Mouse (Mus musculus): ENCODE measurements around the gene Cacna2d2. TPM values are rescaled to one million over a fixed set of nuclear protein-coding genes. Genes with fewer than 3 reads are reported as not detected.
A peak's percentile ranks its signal among the peaks of the same experiment; 100 is the strongest.

Gene Cacna2d2
- polyA plus RNA-seq, 1 experiment, result not detected

DNA sequence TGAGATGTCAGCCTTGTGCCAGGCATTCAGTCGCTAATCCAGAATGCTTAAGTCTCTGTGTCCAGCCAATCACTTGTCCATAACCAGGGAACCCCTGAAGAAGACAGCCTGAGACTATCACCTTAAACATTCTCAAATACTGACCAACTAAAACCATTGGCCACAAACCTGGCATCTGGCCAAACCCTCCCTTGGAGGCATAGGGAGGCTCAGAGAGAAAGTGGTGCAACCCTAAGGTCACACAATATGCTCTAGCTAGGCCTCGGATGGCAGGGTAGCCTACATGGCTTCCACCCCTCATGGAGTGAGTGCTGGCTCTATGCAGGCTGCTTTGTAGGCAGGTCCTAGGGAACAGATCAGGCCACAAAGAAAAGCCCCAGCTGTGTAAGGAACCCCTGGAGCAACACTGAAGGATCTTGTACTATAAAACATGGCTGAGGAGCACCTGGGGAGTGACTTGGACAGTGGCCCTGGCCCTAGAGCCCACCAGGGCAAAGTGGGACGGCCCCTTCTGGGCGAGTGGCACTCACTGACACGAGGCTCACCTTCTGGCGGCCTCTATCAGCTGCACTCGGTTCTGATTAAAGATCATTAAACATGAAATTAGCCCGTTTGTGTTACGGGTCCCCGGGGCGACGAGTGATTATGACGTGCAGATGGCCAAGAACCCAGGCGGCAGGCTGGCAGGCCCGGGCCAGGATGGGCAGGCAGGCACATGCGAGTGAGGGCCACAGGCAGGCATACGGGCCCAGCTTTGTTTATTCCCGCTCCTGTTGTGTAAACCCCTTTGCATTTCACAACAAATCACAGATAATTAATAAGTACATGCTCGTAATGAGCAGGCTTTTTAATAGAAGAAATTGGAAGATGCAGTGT lies 105.5 kb downstream of the Cacna2d2 start:
- TF ChIP-seq POLR2A (IDR thresholded peaks at IDR 0.05; ENCODE audit: borderline replicate concordance, low read depth, low read length) (no peak), CTCF (IDR thresholded peaks at IDR 0.05; ENCODE audit: low read depth, low read length) (no peak)
- H3K27ac ChIP-seq (ENCODE audit: insufficient read depth, low read depth, low read length), result no peak overlapping the region
- H3K4me3 ChIP-seq (ENCODE audit: insufficient read depth, low read length), result no peak overlapping the region
- H3K4me1 ChIP-seq (ENCODE audit: control insufficient read depth, insufficient read depth, low read length), result no peaks in the 10 kb centered on the region

DNA sequence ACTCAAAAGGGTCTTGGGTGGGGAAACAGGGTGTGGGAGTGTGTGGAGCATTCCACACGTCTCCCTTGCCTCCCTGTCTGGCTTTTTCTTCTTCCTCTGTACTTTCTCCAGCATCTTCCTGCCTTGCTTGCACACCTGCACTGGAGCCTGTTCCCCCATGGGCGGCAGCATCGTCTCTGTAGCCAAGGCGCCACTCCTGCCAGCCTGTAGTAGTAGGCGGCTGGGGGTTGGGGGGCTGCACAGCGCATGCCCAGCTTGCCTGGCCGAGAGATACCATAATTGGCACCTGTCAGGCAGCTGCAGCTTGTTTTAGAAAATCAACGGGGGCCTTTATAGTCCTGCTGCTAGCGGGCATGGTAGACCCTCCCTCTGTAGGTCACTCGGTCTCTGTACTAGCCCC lies 108.9 kb downstream of the Cacna2d2 start:
- no peak overlapping the region for H3K27ac ChIP-seq (ENCODE audit: insufficient read depth, low read depth, low read length)
- no peak overlapping the region for H3K4me3 ChIP-seq (ENCODE audit: insufficient read depth, low read length)
- no peaks in the 10 kb centered on the region for H3K4me1 ChIP-seq (ENCODE audit: control insufficient read depth, insufficient read depth, low read length)
- TF ChIP-seq CTCF (IDR thresholded peaks at IDR 0.05; ENCODE audit: low read depth, low read length) (no peak), POLR2A (IDR thresholded peaks at IDR 0.05; ENCODE audit: borderline replicate concordance, low read depth, low read length) (no peak)

DNA sequence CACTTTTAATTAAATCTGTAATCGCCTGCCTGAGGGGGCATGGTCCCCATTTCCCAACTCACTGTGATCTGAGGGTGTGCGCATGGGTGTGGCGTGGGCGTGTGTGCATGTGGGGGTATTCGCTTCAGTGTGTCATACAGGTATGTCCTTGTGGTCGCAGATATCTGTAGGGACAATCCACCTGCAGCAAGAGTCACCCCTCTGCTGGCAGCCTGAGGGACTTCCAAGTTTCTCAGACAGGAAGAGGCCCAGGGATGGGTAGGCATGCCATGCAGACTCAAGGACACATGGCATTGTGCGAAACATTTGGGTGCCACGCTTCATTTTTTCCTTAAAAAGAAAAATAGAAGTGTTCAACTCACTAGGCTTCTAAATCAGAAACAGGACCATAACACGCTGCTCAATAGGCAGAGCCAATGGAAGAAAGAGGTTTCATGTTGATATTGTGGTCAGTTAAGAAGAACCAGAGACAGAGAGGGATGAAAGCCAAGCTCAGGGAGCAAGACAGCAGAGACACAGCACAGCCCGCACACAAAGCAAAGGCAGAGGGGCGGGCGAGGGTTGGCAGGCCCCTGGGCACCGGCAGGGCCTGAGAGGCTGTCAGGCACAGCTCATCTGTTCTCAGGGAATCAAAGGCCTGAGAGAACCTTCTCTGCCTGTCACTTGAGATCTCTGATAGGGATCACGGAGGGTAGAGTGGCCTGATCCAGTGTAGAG lies 111.1 kb downstream of the Cacna2d2 start:
- Histone ChIP-seq H3K4me3 (ENCODE audit: insufficient read depth, low read length) (no peak overlapping the region), H3K27ac (ENCODE audit: insufficient read depth, low read depth, low read length) (no peak overlapping the region), H3K4me1 (ENCODE audit: control insufficient read depth, insufficient read depth, low read length) (no peaks in the 10 kb centered on the region)
- TF ChIP-seq CTCF (IDR thresholded peaks at IDR 0.05; ENCODE audit: low read depth, low read length) (no peak), POLR2A (IDR thresholded peaks at IDR 0.05; ENCODE audit: borderline replicate concordance, low read depth, low read length) (no peak)

DNA sequence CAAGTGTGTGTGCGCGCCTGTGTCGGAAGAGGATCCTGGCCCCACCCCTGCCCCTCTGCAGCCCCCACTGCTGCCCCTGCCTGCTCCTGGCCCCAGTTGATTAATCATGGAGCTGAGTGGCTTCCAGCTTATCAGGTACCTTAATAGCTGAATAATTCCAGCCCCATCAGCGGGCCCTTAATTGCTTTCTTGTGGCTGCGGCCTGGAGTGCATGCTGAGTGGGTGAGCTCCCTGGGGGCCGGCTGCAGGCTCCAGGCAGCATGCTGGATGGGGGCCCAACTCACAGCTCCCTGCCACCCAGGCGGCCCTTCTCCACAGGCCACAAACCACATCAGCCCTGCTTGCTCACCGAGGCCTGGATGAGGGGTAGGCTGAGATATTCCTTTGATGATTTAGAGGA lies 112.0 kb downstream of the Cacna2d2 start:
- no peak for TF ChIP-seq CTCF (IDR thresholded peaks at IDR 0.05; ENCODE audit: low read depth, low read length)
- no peak overlapping the region for H3K27ac ChIP-seq (ENCODE audit: insufficient read depth, low read depth, low read length)
- no peak overlapping the region for H3K4me3 ChIP-seq (ENCODE audit: insufficient read depth, low read length)
- H3K4me1 ChIP-seq (ENCODE audit: control insufficient read depth, insufficient read depth, low read length), result no peaks in the 10 kb centered on the region

DNA sequence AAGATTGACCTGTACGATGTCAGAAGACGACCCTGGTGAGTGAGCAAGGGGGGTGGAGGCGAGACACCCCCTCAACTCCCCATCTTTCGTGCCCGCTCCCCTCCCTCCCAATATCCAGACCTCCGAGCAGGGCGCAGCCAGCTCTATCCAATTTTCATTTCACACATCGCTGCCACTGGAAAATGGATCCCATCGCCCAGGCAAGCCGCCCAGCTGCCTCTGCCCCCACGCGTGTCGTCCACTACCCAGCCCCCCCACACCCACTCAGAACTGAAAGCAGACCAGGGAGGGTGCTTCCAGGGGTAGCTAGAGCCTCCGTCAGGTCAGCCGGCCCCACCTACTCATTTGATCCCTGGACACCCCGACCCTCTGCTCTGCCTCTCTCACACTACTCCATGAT lies 112.9 kb downstream of the Cacna2d2 start:
- H3K27ac ChIP-seq (ENCODE audit: insufficient read depth, low read depth, low read length), result no peak overlapping the region
- no peak overlapping the region for H3K4me3 ChIP-seq (ENCODE audit: insufficient read depth, low read length)
- no peak for TF ChIP-seq CTCF (IDR thresholded peaks at IDR 0.05; ENCODE audit: low read depth, low read length)
- TF ChIP-seq POLR2A (IDR thresholded peaks at IDR 0.05; ENCODE audit: borderline replicate concordance, low read depth, low read length), result no peak

DNA sequence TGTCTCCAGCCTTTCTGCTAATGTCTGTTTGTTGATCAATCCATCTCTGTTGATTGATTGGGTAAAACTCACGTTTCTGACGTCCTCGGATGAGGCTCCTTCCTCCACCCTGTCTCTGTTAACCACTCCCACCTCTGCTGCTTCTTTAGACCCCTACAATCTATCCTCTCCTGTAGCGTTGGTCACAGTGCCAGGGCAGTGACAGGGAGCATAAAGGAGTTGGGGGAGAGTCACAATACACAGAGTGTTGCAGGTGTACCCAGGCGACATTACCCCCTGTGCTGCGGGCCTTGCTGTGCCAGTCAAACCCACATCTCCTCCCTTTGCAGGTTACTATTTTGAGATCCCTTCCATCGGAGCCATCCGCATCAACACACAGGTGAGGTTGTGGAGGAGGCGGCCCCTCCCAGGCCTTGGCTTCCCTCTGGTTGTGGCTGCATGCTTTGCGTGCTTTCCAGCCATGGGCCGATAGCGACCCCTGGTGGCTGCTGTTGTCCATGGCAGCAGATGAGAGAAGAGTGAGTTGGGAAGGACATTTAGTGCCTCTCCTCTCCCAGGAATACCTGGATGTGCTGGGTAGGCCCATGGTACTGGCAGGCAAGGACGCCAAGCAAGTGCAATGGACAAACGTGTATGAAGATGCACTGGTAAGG lies 115.0 kb downstream of the Cacna2d2 start:
- no peak for TF ChIP-seq POLR2A (IDR thresholded peaks at IDR 0.05; ENCODE audit: borderline replicate concordance, low read depth, low read length)
- peak; percentile 89 for TF ChIP-seq CTCF (IDR thresholded peaks at IDR 0.05; ENCODE audit: low read depth, low read length)
- no peak overlapping the region for H3K27ac ChIP-seq (ENCODE audit: insufficient read depth, low read depth, low read length)
- no peaks in the 10 kb centered on the region for H3K4me1 ChIP-seq (ENCODE audit: control insufficient read depth, insufficient read depth, low read length)
- no peak overlapping the region for H3K4me3 ChIP-seq (ENCODE audit: insufficient read depth, low read length)

More for the DNA sequence above, 112.9 kb downstream of the Cacna2d2 start:
- H3K4me1 ChIP-seq (ENCODE audit: control insufficient read depth, insufficient read depth, low read length), result no peaks in the 10 kb centered on the region

DNA sequence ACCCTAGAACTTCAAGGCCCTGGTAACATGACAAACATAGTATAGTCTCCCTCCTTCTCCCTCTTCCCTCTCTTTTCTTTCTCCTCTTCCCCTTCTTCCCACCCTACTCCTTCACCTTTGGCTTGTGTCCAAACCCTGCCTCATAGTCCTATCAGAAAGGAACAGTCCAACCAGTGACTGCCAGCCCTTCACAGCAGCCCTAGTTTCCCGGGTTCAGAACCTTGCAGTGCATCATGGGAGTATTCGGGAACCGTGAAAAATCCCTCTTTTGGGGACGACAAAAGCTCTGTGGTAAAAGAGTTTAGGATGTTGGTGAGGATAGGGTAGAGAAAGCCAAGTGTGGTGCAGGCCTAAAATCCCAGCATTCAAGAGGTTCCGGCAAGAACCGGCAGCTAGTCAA lies 120.9 kb downstream of the Cacna2d2 start:
- Histone ChIP-seq H3K4me1 (ENCODE audit: control insufficient read depth, insufficient read depth, low read length) (no peaks in the 10 kb centered on the region), H3K27ac (ENCODE audit: insufficient read depth, low read depth, low read length) (no peak overlapping the region), H3K4me3 (ENCODE audit: insufficient read depth, low read length) (no peak overlapping the region)
- no peak for TF ChIP-seq CTCF (IDR thresholded peaks at IDR 0.05; ENCODE audit: low read depth, low read length)
- TF ChIP-seq POLR2A (IDR thresholded peaks at IDR 0.05; ENCODE audit: borderline replicate concordance, low read depth, low read length), result no peak

DNA sequence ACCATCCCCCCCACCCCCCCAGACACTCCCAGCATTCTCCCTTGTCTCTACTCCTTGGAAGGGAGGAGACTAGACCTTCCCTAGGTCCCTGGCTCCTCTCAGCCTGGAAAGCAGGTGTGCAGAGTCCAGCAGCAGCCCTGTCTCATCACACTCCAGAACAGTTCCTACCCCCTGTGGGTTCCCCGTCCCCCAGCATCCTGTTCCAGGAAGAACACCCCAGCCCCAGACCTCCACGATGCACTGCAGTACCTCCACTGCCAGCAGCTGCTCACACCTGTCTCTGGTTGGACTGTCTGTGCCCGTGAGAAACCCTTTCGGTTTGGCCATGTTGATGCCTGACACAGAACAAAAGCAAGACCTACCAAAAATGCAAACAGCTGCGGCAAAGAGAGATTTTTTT lies 121.8 kb downstream of the Cacna2d2 start:
- Histone ChIP-seq H3K4me3 (ENCODE audit: insufficient read depth, low read length) (no peak overlapping the region), H3K4me1 (ENCODE audit: control insufficient read depth, insufficient read depth, low read length) (no peaks in the 10 kb centered on the region), H3K27ac (ENCODE audit: insufficient read depth, low read depth, low read length) (no peak overlapping the region)
- no peak for TF ChIP-seq POLR2A (IDR thresholded peaks at IDR 0.05; ENCODE audit: borderline replicate concordance, low read depth, low read length)
- TF ChIP-seq CTCF (IDR thresholded peaks at IDR 0.05; ENCODE audit: low read depth, low read length), result no peak

DNA sequence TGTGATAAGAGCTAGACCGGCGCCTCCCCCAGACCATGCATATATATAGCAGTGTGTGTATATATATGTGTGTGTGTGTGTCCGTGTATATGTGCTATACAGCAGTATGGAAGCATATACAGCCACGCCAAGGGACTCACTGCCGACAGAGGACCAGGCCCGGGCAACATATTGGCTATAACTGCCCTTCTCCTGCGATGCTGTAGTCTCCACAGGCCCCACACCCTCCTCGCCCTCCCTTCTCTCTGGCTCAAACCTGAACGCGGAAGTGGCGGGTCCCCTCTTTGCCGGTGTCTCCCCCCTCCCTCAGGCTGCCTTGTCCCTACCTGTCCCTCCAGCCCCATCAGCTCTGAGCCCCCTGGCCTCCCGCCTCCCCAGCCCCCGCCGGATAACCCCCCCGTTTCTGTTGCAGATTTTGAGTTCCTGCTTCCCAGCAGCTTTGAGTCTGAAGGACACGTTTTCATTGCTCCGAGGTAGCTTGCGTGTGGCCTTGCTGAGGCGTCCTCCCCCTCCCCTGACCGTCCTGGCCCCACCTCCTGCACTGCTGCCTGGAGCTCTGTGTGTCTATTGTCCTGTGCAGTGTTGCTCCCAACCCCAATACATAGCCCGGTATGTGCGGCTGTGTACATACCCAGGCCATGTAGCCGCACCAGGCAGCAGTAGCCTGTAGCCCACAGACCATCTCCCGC lies 122.4 kb downstream of the Cacna2d2 start:
- TF ChIP-seq POLR2A (IDR thresholded peaks at IDR 0.05; ENCODE audit: borderline replicate concordance, low read depth, low read length) (no peak), CTCF (IDR thresholded peaks at IDR 0.05; ENCODE audit: low read depth, low read length) (no peak)
- Histone ChIP-seq H3K27ac (ENCODE audit: insufficient read depth, low read depth, low read length) (no peak overlapping the region), H3K4me1 (ENCODE audit: control insufficient read depth, insufficient read depth, low read length) (no peaks in the 10 kb centered on the region), H3K4me3 (ENCODE audit: insufficient read depth, low read length) (no peak overlapping the region)
